Mouse (Mus musculus): ENCODE data around the gene Pitx1. TPM values are rescaled to one million over a fixed set of nuclear protein-coding genes. Genes with fewer than 3 reads are reported as not detected.

Pitx1 gene
- total and polyA plus RNA-seq, 2 experiments from 2014 or later = 1.0 TPM; not detected in 1

- peak overlapping the region; percentile 11; the same call in 1 of the 2 replicates for H3K4me3 ChIP-seq (ENCODE audit: low read depth, low read length)
- no peak for TF ChIP-seq EP300 (IDR thresholded peaks at IDR 0.05; ENCODE audit: low read depth)
- no peak for TF ChIP-seq CTCF (IDR thresholded peaks at IDR 0.05; ENCODE audit: low read depth)
- no peak overlapping the region for H3K27ac ChIP-seq (ENCODE audit: low read depth)
- no peaks in the 10 kb centered on the region for H3K36me3 ChIP-seq (replicated peaks; ENCODE audit: control insufficient read depth, insufficient read depth, low read length)
- peaks cover 4% of the 10 kb centered on the region; the same call in 1 of the 2 replicates for H3K4me1 ChIP-seq (ENCODE audit: control insufficient read depth, insufficient read depth)
- DNase-seq (ENCODE audit: low spot score) = no peak
- ATAC-seq (ENCODE audit: insufficient read depth, low read depth) = no peak
- 6% methylated on average over 6 of the region's 6 CpGs for WGBS
- H3K4me2 ChIP-seq (ENCODE audit: low read depth, low read length) = peak overlapping the region; percentile 24; the same call in 1 of the 2 replicates
- peaks cover 96% of the 10 kb centered on the region for H3K27me3 ChIP-seq (ENCODE audit: control insufficient read depth, insufficient read depth, low read length)
- H3K9me3 ChIP-seq (replicated peaks; ENCODE audit: control insufficient read depth, low read length) = no peaks in the 10 kb centered on the region
- H3K9ac ChIP-seq (replicated peaks; ENCODE audit: low read depth, low read length) = no peak overlapping the region
Measured at GRCm38 (mm10) chr13:55827679-55828140, 8.3 kb downstream of the Pitx1 start.

- Histone ChIP-seq H3K9me3 (replicated peaks; ENCODE audit: control insufficient read depth, low read length) (no peaks in the 10 kb centered on the region), H3K9ac (replicated peaks; ENCODE audit: low read depth, low read length) (no peak overlapping the region), H3K4me3 (ENCODE audit: low read depth, low read length) (no peak overlapping the region), H3K27ac (ENCODE audit: low read depth) (no peak overlapping the region), H3K27me3 (ENCODE audit: control insufficient read depth, insufficient read depth, low read length) (peaks cover 96% of the 10 kb centered on the region), H3K4me2 (ENCODE audit: low read depth, low read length) (no peak overlapping the region), H3K36me3 (replicated peaks; ENCODE audit: control insufficient read depth, insufficient read depth, low read length) (no peaks in the 10 kb centered on the region), H3K4me1 (ENCODE audit: control insufficient read depth, insufficient read depth) (peaks cover 4% of the 10 kb centered on the region; the same call in 1 of the 2 replicates)
- no peak for ATAC-seq (ENCODE audit: insufficient read depth, low read depth)
- WGBS = 9% methylated on average over 13 of the region's 13 CpGs
- DNase-seq (ENCODE audit: low spot score) = peak; percentile 21
- TF ChIP-seq CTCF (IDR thresholded peaks at IDR 0.05; ENCODE audit: low read depth) (no peak), EP300 (IDR thresholded peaks at IDR 0.05; ENCODE audit: low read depth) (no peak)
Measured at GRCm38 (mm10) chr13:55826796-55827678, 9.0 kb downstream of the Pitx1 start.

GRCm38 (mm10) chr13:55826008-55826671, 9.9 kb downstream of the Pitx1 start:
- WGBS = 3% methylated on average over 55 of the region's 56 CpGs
- Histone ChIP-seq H3K4me1 (ENCODE audit: control insufficient read depth, insufficient read depth) (peaks cover 4% of the 10 kb centered on the region; the same call in 1 of the 2 replicates), H3K27ac (ENCODE audit: low read depth) (no peak overlapping the region), H3K4me3 (ENCODE audit: low read depth, low read length) (peak overlapping the region; percentile 11; the same call in 1 of the 2 replicates), H3K9me3 (replicated peaks; ENCODE audit: control insufficient read depth, low read length) (no peaks in the 10 kb centered on the region), H3K4me2 (ENCODE audit: low read depth, low read length) (no peak overlapping the region), H3K36me3 (replicated peaks; ENCODE audit: control insufficient read depth, insufficient read depth, low read length) (no peaks in the 10 kb centered on the region), H3K9ac (replicated peaks; ENCODE audit: low read depth, low read length) (no peak overlapping the region), H3K27me3 (ENCODE audit: control insufficient read depth, insufficient read depth, low read length) (peaks cover 96% of the 10 kb centered on the region)
- TF ChIP-seq EP300 (IDR thresholded peaks at IDR 0.05; ENCODE audit: low read depth) (no peak), CTCF (IDR thresholded peaks at IDR 0.05; ENCODE audit: low read depth) (no peak)
- DNase-seq (ENCODE audit: low spot score) (no peak), ATAC-seq (ENCODE audit: insufficient read depth, low read depth) (no peak)

GRCm38 (mm10) chr13:55825245-55825681, 10.7 kb downstream of the Pitx1 start:
- no peaks in the 10 kb centered on the region for H3K9me3 ChIP-seq (replicated peaks; ENCODE audit: control insufficient read depth, low read length)
- H3K4me2 ChIP-seq (ENCODE audit: low read depth, low read length) = no peak overlapping the region
- peaks cover 87% of the 10 kb centered on the region for H3K27me3 ChIP-seq (ENCODE audit: control insufficient read depth, insufficient read depth, low read length)
- DNase-seq (ENCODE audit: low spot score) = no peak
- no peaks in the 10 kb centered on the region for H3K36me3 ChIP-seq (replicated peaks; ENCODE audit: control insufficient read depth, insufficient read depth, low read length)
- no peak; the same call in 1 of the 2 replicates for ATAC-seq (ENCODE audit: insufficient read depth, low read depth)
- no peak overlapping the region for H3K9ac ChIP-seq (replicated peaks; ENCODE audit: low read depth, low read length)
- no peak overlapping the region for H3K27ac ChIP-seq (ENCODE audit: low read depth)
- TF ChIP-seq CTCF (IDR thresholded peaks at IDR 0.05; ENCODE audit: low read depth) (no peak), EP300 (IDR thresholded peaks at IDR 0.05; ENCODE audit: low read depth) (no peak)
- no peaks in the 10 kb centered on the region for H3K4me1 ChIP-seq (ENCODE audit: control insufficient read depth, insufficient read depth)
- peak overlapping the region; percentile 5 for H3K4me3 ChIP-seq (ENCODE audit: low read depth, low read length)
- 2% methylated on average over 32 of the region's 32 CpGs for WGBS

GRCm38 (mm10) chr13:55824151-55824945, 11.6 kb downstream of the Pitx1 start:
- H3K27me3 ChIP-seq (ENCODE audit: control insufficient read depth, insufficient read depth, low read length) = peaks cover 83% of the 10 kb centered on the region
- no peaks in the 10 kb centered on the region for H3K36me3 ChIP-seq (replicated peaks; ENCODE audit: control insufficient read depth, insufficient read depth, low read length)
- H3K9me3 ChIP-seq (replicated peaks; ENCODE audit: control insufficient read depth, low read length) = no peaks in the 10 kb centered on the region
- WGBS = 15% methylated on average over 10 of the region's 10 CpGs
- no peak overlapping the region for H3K27ac ChIP-seq (ENCODE audit: low read depth)
- TF ChIP-seq EP300 (IDR thresholded peaks at IDR 0.05; ENCODE audit: low read depth) = no peak
- 0 out of 2 replicates have a peak, but pooled peaks have one; percentile 8 for TF ChIP-seq CTCF (IDR thresholded peaks at IDR 0.05; ENCODE audit: low read depth)
- H3K4me3 ChIP-seq (ENCODE audit: low read depth, low read length) = no peak overlapping the region
- H3K4me2 ChIP-seq (ENCODE audit: low read depth, low read length) = no peak overlapping the region
- H3K9ac ChIP-seq (replicated peaks; ENCODE audit: low read depth, low read length) = no peak overlapping the region
- no peak for DNase-seq (ENCODE audit: low spot score)
- H3K4me1 ChIP-seq (ENCODE audit: control insufficient read depth, insufficient read depth) = no peaks in the 10 kb centered on the region
- ATAC-seq (ENCODE audit: insufficient read depth, low read depth) = no peak

Data from heart, postnatal 0 days (tissue).